ENCODE assay signal across 19 mouse cellular contexts in the genomic region with DNA sequence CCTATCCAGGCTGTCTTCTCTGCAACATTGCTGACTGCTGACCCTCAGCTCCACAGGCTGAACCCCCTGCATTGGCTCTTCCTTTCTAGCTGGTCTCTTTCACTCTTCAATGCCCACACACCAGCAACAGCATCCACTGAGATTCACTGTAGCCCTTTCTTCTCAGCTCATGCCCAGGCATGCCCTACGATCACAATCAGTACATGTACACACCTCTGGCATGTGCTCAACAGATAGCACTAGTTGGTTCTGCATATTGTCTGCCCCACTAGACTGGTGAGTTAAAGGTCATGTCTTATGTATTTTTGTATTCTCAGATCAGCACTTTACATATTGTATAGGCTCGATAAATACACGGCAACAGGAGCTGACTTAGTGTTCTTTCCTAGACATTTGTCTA. TPM values are rescaled to one million over a fixed set of nuclear protein-coding genes. Genes with fewer than 3 reads are reported as not detected.
DNase-seq lines count a peak whose midpoint lies in the region; ATAC-seq and TF ChIP-seq lines count a peak whose summit lies in the region.
"Had no signal": no experiment of that assay in that cellular context is flagged by ENCODE, and none has a peak within 500 bp of the region (broad histone marks: within the 10 kb centered on the region; RNA-seq: fewer than 3 reads in every experiment).

No protein-coding gene starts in this region.

- no peak overlapping the region for H3K9ac ChIP-seq in kidney, embryonic 16.5 days (replicated peaks; ENCODE audit: low read length)
- H3K9ac ChIP-seq in ES-Bruce4 (ENCODE audit: low read depth, poor library complexity, severe bottlenecking): peak overlapping the region; percentile 29
- no peak overlapping the region for H3K9ac ChIP-seq in stomach, postnatal 0 days (ENCODE audit: low read length)
- no peak overlapping the region for H3K9ac ChIP-seq in intestine, embryonic 15.5 days
- H3K9ac ChIP-seq: liver, embryonic 14.5 days; lung, embryonic 15.5 days; midbrain, embryonic 13.5 days; neural tube, embryonic 13.5 days had no signal

- no peak for TF ChIP-seq CTCF in ES-Bruce4 (IDR thresholded peaks at IDR 0.05; ENCODE audit: low read depth, low read length)
- TF ChIP-seq CTCF in stomach, postnatal 0 days (IDR thresholded peaks at IDR 0.05; ENCODE audit: low read depth): no peak

- H3K27me3 ChIP-seq in kidney, embryonic 16.5 days (ENCODE audit: insufficient read depth, low read length): no peaks in the 10 kb centered on the region
- H3K27me3 ChIP-seq in ES-Bruce4 (ENCODE audit: control insufficient read depth, insufficient read depth, low read length, poor library complexity, severe bottlenecking): no peaks in the 10 kb centered on the region
- H3K27me3 ChIP-seq in stomach, postnatal 0 days (ENCODE audit: control insufficient read depth, insufficient read depth, low read length): no peaks in the 10 kb centered on the region
- H3K27me3 ChIP-seq in forebrain, embryonic 10.5 days (ENCODE audit: poor library complexity, severe bottlenecking): no peaks in the 10 kb centered on the region
- H3K27me3 ChIP-seq in intestine, embryonic 15.5 days (replicated peaks): no peaks in the 10 kb centered on the region
- H3K27me3 ChIP-seq: lung, embryonic 15.5 days; midbrain, embryonic 13.5 days; neural tube, embryonic 13.5 days had no signal

- WGBS in kidney, embryonic 16.5 days: 71% methylated on average over 3 of the region's 3 CpGs
- 54% methylated on average over 3 of the region's 3 CpGs for WGBS in stomach, postnatal 0 days
- WGBS in forebrain, embryonic 10.5 days: 97% methylated on average over 3 of the region's 3 CpGs
- 80% methylated on average over 3 of the region's 3 CpGs for WGBS in intestine, embryonic 15.5 days

- TF ChIP-seq EP300 in ES-Bruce4 (IDR thresholded peaks at IDR 0.05; ENCODE audit: insufficient read depth, low read depth, low read length): no peak
- TF ChIP-seq EP300 in stomach, postnatal 0 days (optimal IDR thresholded peaks at IDR 0.05): no peak

- ATAC-seq in kidney, embryonic 16.5 days (ENCODE audit: low FRiP score, low TSS enrichment): no peak
- ATAC-seq in stomach, postnatal 0 days (ENCODE audit: low FRiP score, low TSS enrichment): 0 out of 2 replicates have a peak, but pooled peaks have one; percentile 51
- ATAC-seq in intestine, embryonic 15.5 days: no peak
- ATAC-seq: forebrain, embryonic 14.5 days; inflammation-experienced regulatory T-cells, adult 6 months; midbrain, embryonic 13.5 days had no signal

- H3K27ac ChIP-seq in kidney, embryonic 16.5 days (ENCODE audit: low read length): 0 out of 2 replicates have a peak overlapping the region, but pooled peaks have one; percentile 15
- peak overlapping the region; percentile 88 for H3K27ac ChIP-seq in ES-Bruce4 (ENCODE audit: insufficient read depth, low read length)
- no peak overlapping the region for H3K27ac ChIP-seq in stomach, postnatal 0 days (replicated peaks)
- no peak overlapping the region for H3K27ac ChIP-seq in forebrain, embryonic 10.5 days
- H3K27ac ChIP-seq in intestine, embryonic 15.5 days: no peak overlapping the region
- H3K27ac ChIP-seq: liver, embryonic 14.5 days; lung, embryonic 15.5 days; midbrain, embryonic 13.5 days; neural tube, embryonic 13.5 days had no signal

- no peak overlapping the region for H3K4me3 ChIP-seq in kidney, embryonic 16.5 days (ENCODE audit: low read length)
- H3K4me3 ChIP-seq in ES-Bruce4 (ENCODE audit: low read depth, low read length): no peak overlapping the region
- H3K4me3 ChIP-seq in stomach, postnatal 0 days (ENCODE audit: low read depth, low read length): no peak overlapping the region
- no peak overlapping the region for H3K4me3 ChIP-seq in forebrain, embryonic 10.5 days
- H3K4me3 ChIP-seq in intestine, embryonic 15.5 days (replicated peaks): no peak overlapping the region
- H3K4me3 ChIP-seq: lung, embryonic 15.5 days; midbrain, embryonic 13.5 days; neural tube, embryonic 13.5 days had no signal

- H3K4me2 ChIP-seq in kidney, embryonic 16.5 days (replicated peaks; ENCODE audit: low read depth, low read length): no peak overlapping the region
- no peak overlapping the region for H3K4me2 ChIP-seq in stomach, postnatal 0 days (replicated peaks; ENCODE audit: low read depth)
- no peak overlapping the region for H3K4me2 ChIP-seq in intestine, embryonic 15.5 days (replicated peaks)
- H3K4me2 ChIP-seq: lung, embryonic 15.5 days; midbrain, embryonic 13.5 days; neural tube, embryonic 13.5 days had no signal

- TF ChIP-seq POLR2A in ES-Bruce4 (IDR thresholded peaks at IDR 0.05; ENCODE audit: insufficient read depth, low read length): no peak

- no peak for DNase-seq in kidney, postnatal 25 days
- DNase-seq in WW6 (ENCODE audit: low read depth, low spot score): peak; percentile 20
- no peak for DNase-seq in stomach, postnatal 0 days (ENCODE audit: low spot score)
- no peak for DNase-seq in forebrain, embryonic 10.5 days (ENCODE audit: extremely low spot score, low spot score)
- DNase-seq: cerebellum, adult 9-10 months; gastrocnemius, postnatal 10 days; heart, adult 18-20 months; heart, postnatal 10 days; kidney, adult 9 months; thymus, adult 18-20 months had no signal

- no peaks in the 10 kb centered on the region for H3K9me3 ChIP-seq in kidney, embryonic 16.5 days (ENCODE audit: low read length)
- H3K9me3 ChIP-seq in ES-Bruce4 (replicated peaks; ENCODE audit: control insufficient read depth, insufficient read depth, low read length, poor library complexity, severe bottlenecking): no peaks in the 10 kb centered on the region
- no peaks in the 10 kb centered on the region for H3K9me3 ChIP-seq in stomach, postnatal 0 days (ENCODE audit: control insufficient read depth, low read length)
- H3K9me3 ChIP-seq in forebrain, embryonic 10.5 days: no peaks in the 10 kb centered on the region
- no peaks in the 10 kb centered on the region for H3K9me3 ChIP-seq in intestine, embryonic 15.5 days
- H3K9me3 ChIP-seq: lung, embryonic 15.5 days; midbrain, embryonic 13.5 days; neural tube, embryonic 13.5 days had no signal

- no peaks in the 10 kb centered on the region for H3K4me1 ChIP-seq in kidney, embryonic 16.5 days (ENCODE audit: insufficient read depth, low read length)
- H3K4me1 ChIP-seq in ES-Bruce4 (ENCODE audit: control insufficient read depth, insufficient read depth, low read length): peaks cover 5% of the 10 kb centered on the region
- H3K4me1 ChIP-seq in stomach, postnatal 0 days (replicated peaks; ENCODE audit: control insufficient read depth, insufficient read depth): no peaks in the 10 kb centered on the region
- H3K4me1 ChIP-seq in forebrain, embryonic 10.5 days: no peaks in the 10 kb centered on the region
- no peaks in the 10 kb centered on the region for H3K4me1 ChIP-seq in intestine, embryonic 15.5 days (replicated peaks)
- H3K4me1 ChIP-seq: lung, embryonic 15.5 days; midbrain, embryonic 13.5 days; neural tube, embryonic 13.5 days had no signal

- H3K36me3 ChIP-seq in kidney, embryonic 16.5 days (ENCODE audit: insufficient read depth, low read length): 0 out of 2 replicates have a peak, but pooled peaks cover 3% of the 10 kb centered on the region
- H3K36me3 ChIP-seq in ES-Bruce4 (ENCODE audit: control insufficient read depth, insufficient read depth, low read length, poor library complexity, severe bottlenecking): 0 out of 2 replicates have a peak, but pooled peaks cover 2% of the 10 kb centered on the region
- no peaks in the 10 kb centered on the region; the same call in 1 of the 2 replicates for H3K36me3 ChIP-seq in stomach, postnatal 0 days (ENCODE audit: control insufficient read depth, insufficient read depth, low read length)
- peaks cover 15% of the 10 kb centered on the region for H3K36me3 ChIP-seq in forebrain, embryonic 10.5 days (replicated peaks)
- H3K36me3 ChIP-seq in intestine, embryonic 15.5 days: no peaks in the 10 kb centered on the region
- H3K36me3 ChIP-seq: lung, embryonic 15.5 days had no signal

RNA-seq across cellular contexts. Expression of a gene that starts 26.4 kb away (rescaled TPM):
- 14.0 and 14.9 TPM in 2 replicates for polyA plus RNA-seq in kidney, embryonic 16.5 days (2015; fragmentation: Nextera tagmentation; extraction: Ambion mirVana)
- polyA plus RNA-seq in ES-Bruce4 (2011; ENCODE audit: insufficient read depth, insufficient read length, low read depth, missing spikeins): 27.5 and 30.5 TPM in 2 replicates
- 6.3 and 6.4 TPM in 2 replicates for polyA plus RNA-seq in stomach, postnatal 0 days (2015; fragmentation: Nextera tagmentation; extraction: Ambion mirVana)
- 16.8 and 17.1 TPM in 2 replicates for polyA plus RNA-seq in forebrain, embryonic 10.5 days (2016; fragmentation: Nextera tagmentation; extraction: Ambion mirVana)
- 10.1 and 10.5 TPM in 2 replicates for polyA plus RNA-seq in intestine, embryonic 15.5 days (2015; fragmentation: Nextera tagmentation; extraction: Ambion mirVana)

RNA-seq across cellular contexts. Expression of a gene that starts 26.5 kb away (rescaled TPM):
- polyA plus RNA-seq in kidney, embryonic 16.5 days (2015; fragmentation: Nextera tagmentation; extraction: Ambion mirVana): 16.8 and 17.5 TPM in 2 replicates
- 27.2 and 30.5 TPM in 2 replicates for polyA plus RNA-seq in ES-Bruce4 (2011; ENCODE audit: insufficient read depth, insufficient read length, low read depth, missing spikeins)
- polyA plus RNA-seq in stomach, postnatal 0 days (2015; fragmentation: Nextera tagmentation; extraction: Ambion mirVana): 7.2 and 7.3 TPM in 2 replicates
- 21.9 and 22.9 TPM in 2 replicates for polyA plus RNA-seq in forebrain, embryonic 10.5 days (2016; fragmentation: Nextera tagmentation; extraction: Ambion mirVana)
- 15.6 and 17.4 TPM in 2 replicates for polyA plus RNA-seq in intestine, embryonic 15.5 days (2015; fragmentation: Nextera tagmentation; extraction: Ambion mirVana)

Comparison
In these comparisons a context has a peak if more than half of its experiments do, and no peak if none do; other contexts are left out.
1. H3K27ac ChIP-seq: peak in kidney, embryonic 16.5 days (single experiment) and ES-Bruce4 (single experiment); none in stomach, postnatal 0 days (single experiment), forebrain, embryonic 10.5 days (single experiment) and intestine, embryonic 15.5 days (single experiment).